Mouse (Mus musculus) midbrain, embryonic 13.5 days (tissue): ENCODE data around the gene Rps12. TPM values are rescaled to one million over a fixed set of nuclear protein-coding genes. Genes with fewer than 3 reads are reported as not detected.

Experiments
- ATAC-seq: fragments of 200-750 bp; cut with Nextera tagmentation; 2 replicates; pipeline ENCODE4 v1.8.0; 2017; ENCODE audit warnings: mild to moderate bottlenecking, moderate TSS enrichment, moderate library complexity
- H3K27ac ChIP-seq: fragments of 300-500 bp; sonication (generic); 2 replicates; pipeline ENCODE4 v1.5.1; 2015; ENCODE audit warnings: inconsistent platforms, mild to moderate bottlenecking, moderate library complexity
- H3K27me3 ChIP-seq: fragments of 300-500 bp; sonication (generic); 2 replicates; pipeline ENCODE4 v1.6.1; 2015; ENCODE audit warnings: mild to moderate bottlenecking, inconsistent platforms
- H3K36me3 ChIP-seq: fragments of 300-500 bp; sonication (generic); 2 replicates; pipeline ENCODE4 v1.6.1; 2015; ENCODE audit warnings: mild to moderate bottlenecking, inconsistent platforms
- H3K4me1 ChIP-seq: fragments of 300-500 bp; sonication (generic); replicated peaks from 2 replicates; pipeline ENCODE4 v1.6.1; 2015; ENCODE audit warnings: inconsistent platforms
- H3K4me2 ChIP-seq: fragments of 300-500 bp; sonication (generic); replicated peaks from 2 replicates; pipeline ENCODE4 v1.6.1; 2015; ENCODE audit warnings: moderate library complexity, mild to moderate bottlenecking, inconsistent platforms
- H3K4me3 ChIP-seq: fragments of 300-500 bp; sonication (generic); replicated peaks from 2 replicates; pipeline ENCODE4 v1.5.1; 2015; ENCODE audit warnings: mild to moderate bottlenecking, inconsistent platforms
- H3K9ac ChIP-seq: fragments of 300-500 bp; sonication (generic); replicated peaks from 2 replicates; pipeline ENCODE4 v1.6.1; 2015; ENCODE audit warnings: mild to moderate bottlenecking, inconsistent platforms
- H3K9me3 ChIP-seq: fragments of 300-500 bp; sonication (generic); 2 replicates; pipeline ENCODE4 v1.6.1; 2016; ENCODE audit warnings: mild to moderate bottlenecking, inconsistent platforms
- WGBS: fragments of 180-500 bp; shearing (Covaris S2); methylation state at CpG from one replicate; pipeline ENCODE4 v1.1.7; 2015; 5-methylcytosine and 5-hydroxymethylcytosine counted together
- polyA plus RNA-seq: library from polyadenylated mRNA; unstranded; fragments of >200 nt; fragmentation: Nextera tagmentation; extraction: Ambion mirVana; gene quantifications from 2 replicates; pipeline ENCODE4 v1.2.1, GENCODE M21; 2015

Rps12 gene
- 113 and 114 TPM in 2 replicates for polyA plus RNA-seq

GRCm38 (mm10) chr10:23787062-23787821 lies at the start of gene Rps12:
Rps12 (minus strand) TSS chr10:23787275.
- H3K4me3 ChIP-seq, result peak within 1 kb of the TSS; percentile 91
- peak within 1 kb of the TSS; percentile 67 for H3K27ac ChIP-seq
- peaks cover 28% of the 10 kb centered on the region for H3K36me3 ChIP-seq
- no peaks in the 10 kb centered on the region for H3K9me3 ChIP-seq
- WGBS, result under 1% methylated on average over 51 of the region's 51 CpGs
- no peaks in the 10 kb centered on the region for H3K27me3 ChIP-seq
- peak; percentile 99 for ATAC-seq
- peaks cover 32% of the 10 kb centered on the region for H3K4me1 ChIP-seq
- H3K4me2 ChIP-seq, result peak within 1 kb of the TSS; percentile 97
- H3K9ac ChIP-seq, result peak within 1 kb of the TSS; percentile 97

GRCm38 (mm10) chr10:23836003-23836964 lies 49.2 kb upstream of the Rps12 start:
- no peaks in the 10 kb centered on the region for H3K9me3 ChIP-seq
- no peak overlapping the region for H3K27ac ChIP-seq
- H3K36me3 ChIP-seq, result no peaks in the 10 kb centered on the region
- no peak overlapping the region for H3K4me2 ChIP-seq
- no peak for ATAC-seq
- H3K4me1 ChIP-seq, result no peaks in the 10 kb centered on the region
- H3K27me3 ChIP-seq, result no peaks in the 10 kb centered on the region
- no peak overlapping the region for H3K4me3 ChIP-seq
- 86% methylated on average over 9 of the region's 9 CpGs for WGBS
- no peak overlapping the region for H3K9ac ChIP-seq

- no peak overlapping the region for H3K4me2 ChIP-seq
- ATAC-seq, result no peak
Observed at GRCm38 (mm10) chr10:23826516-23826915, 39.4 kb upstream of the Rps12 start.

GRCm38 (mm10) chr10:23816241-23816640 lies 29.2 kb upstream of the Rps12 start:
- H3K9me3 ChIP-seq, result no peaks in the 10 kb centered on the region
- no peak overlapping the region for H3K9ac ChIP-seq
- 91% methylated on average over 7 of the region's 7 CpGs for WGBS
- H3K4me3 ChIP-seq, result no peak overlapping the region
- no peak overlapping the region for H3K4me2 ChIP-seq
- ATAC-seq, result no peak
- H3K36me3 ChIP-seq, result peaks cover 41% of the 10 kb centered on the region
- H3K27ac ChIP-seq, result no peak overlapping the region
- H3K27me3 ChIP-seq, result no peaks in the 10 kb centered on the region
- peaks cover 7% of the 10 kb centered on the region; the same call in 1 of the 2 replicates for H3K4me1 ChIP-seq

More at GRCm38 (mm10) chr10:23826516-23826915, 39.4 kb upstream of the Rps12 start:
- Histone ChIP-seq H3K4me3 (no peak overlapping the region), H3K36me3 (peaks cover 64% of the 10 kb centered on the region), H3K27ac (no peak overlapping the region), H3K9ac (no peak overlapping the region), H3K4me1 (no peaks in the 10 kb centered on the region), H3K27me3 (no peaks in the 10 kb centered on the region), H3K9me3 (no peaks in the 10 kb centered on the region)
- 88% methylated on average over 7 of the region's 7 CpGs for WGBS

GRCm38 (mm10) chr10:23815168-23815567 lies 28.1 kb upstream of the Rps12 start:
- Histone ChIP-seq H3K4me1 (peaks cover 7% of the 10 kb centered on the region; the same call in 1 of the 2 replicates), H3K27ac (no peak overlapping the region), H3K4me2 (no peak overlapping the region), H3K36me3 (peaks cover 32% of the 10 kb centered on the region), H3K9me3 (no peaks in the 10 kb centered on the region), H3K27me3 (no peaks in the 10 kb centered on the region), H3K9ac (no peak overlapping the region), H3K4me3 (no peak overlapping the region)
- ATAC-seq, result peak; percentile 49; the same call in 1 of the 2 replicates
- WGBS, result 57% methylated on average over 1 of the region's 1 CpGs

GRCm38 (mm10) chr10:23812852-23813766 lies 26.0 kb upstream of the Rps12 start:
- Histone ChIP-seq H3K36me3 (peaks cover 15% of the 10 kb centered on the region), H3K4me1 (peaks cover 7% of the 10 kb centered on the region; the same call in 1 of the 2 replicates), H3K27ac (no peak overlapping the region), H3K4me3 (no peak overlapping the region), H3K4me2 (no peak overlapping the region), H3K9ac (no peak overlapping the region), H3K9me3 (no peaks in the 10 kb centered on the region), H3K27me3 (no peaks in the 10 kb centered on the region)
- 41% methylated on average over 11 of the region's 11 CpGs for WGBS
- peak; percentile 55 for ATAC-seq

- H3K27me3 ChIP-seq, result no peaks in the 10 kb centered on the region
- peaks cover 17% of the 10 kb centered on the region for H3K36me3 ChIP-seq
- H3K9ac ChIP-seq, result no peak overlapping the region
- peaks cover 7% of the 10 kb centered on the region; the same call in 1 of the 2 replicates for H3K4me1 ChIP-seq
- H3K4me3 ChIP-seq, result no peak overlapping the region
- H3K27ac ChIP-seq, result no peak overlapping the region
- no peak for ATAC-seq
- H3K9me3 ChIP-seq, result no peaks in the 10 kb centered on the region
- no peak overlapping the region for H3K4me2 ChIP-seq
Observed at GRCm38 (mm10) chr10:23812438-23812759, 25.3 kb upstream of the Rps12 start.

- Histone ChIP-seq H3K27me3 (no peaks in the 10 kb centered on the region), H3K27ac (no peak overlapping the region), H3K9me3 (no peaks in the 10 kb centered on the region), H3K4me1 (peaks cover 7% of the 10 kb centered on the region; the same call in 1 of the 2 replicates), H3K4me3 (no peak overlapping the region), H3K4me2 (no peak overlapping the region), H3K9ac (no peak overlapping the region), H3K36me3 (peaks cover 20% of the 10 kb centered on the region)
- 77% methylated on average over 8 of the region's 12 CpGs for WGBS
- ATAC-seq, result no peak; the same call in 1 of the 2 replicates
Observed at GRCm38 (mm10) chr10:23811635-23812437, 24.8 kb upstream of the Rps12 start.

- ATAC-seq, result no peak
- H3K27me3 ChIP-seq, result no peaks in the 10 kb centered on the region
- peaks cover 56% of the 10 kb centered on the region for H3K36me3 ChIP-seq
- H3K27ac ChIP-seq, result no peak overlapping the region
- no peak overlapping the region for H3K9ac ChIP-seq
- H3K4me1 ChIP-seq, result no peaks in the 10 kb centered on the region
- no peaks in the 10 kb centered on the region for H3K9me3 ChIP-seq
- H3K4me2 ChIP-seq, result no peak overlapping the region
- WGBS, result 31% methylated on average over 4 of the region's 4 CpGs
- no peak overlapping the region for H3K4me3 ChIP-seq
Observed at GRCm38 (mm10) chr10:23806201-23806600, 19.1 kb upstream of the Rps12 start.

- no peaks in the 10 kb centered on the region for H3K27me3 ChIP-seq
- no peak for ATAC-seq
- WGBS, result 68% methylated on average over 3 of the region's 3 CpGs
- no peaks in the 10 kb centered on the region for H3K9me3 ChIP-seq
- no peak overlapping the region for H3K4me3 ChIP-seq
- no peak overlapping the region for H3K4me2 ChIP-seq
- no peak overlapping the region for H3K27ac ChIP-seq
- H3K9ac ChIP-seq, result no peak overlapping the region
- peaks cover 67% of the 10 kb centered on the region for H3K36me3 ChIP-seq
- H3K4me1 ChIP-seq, result no peaks in the 10 kb centered on the region
Observed at GRCm38 (mm10) chr10:23804665-23805064, 17.6 kb upstream of the Rps12 start.

- H3K27ac ChIP-seq, result no peak overlapping the region
- H3K27me3 ChIP-seq, result no peaks in the 10 kb centered on the region
- ATAC-seq, result no peak
- H3K9ac ChIP-seq, result no peak overlapping the region
- no peak overlapping the region for H3K4me2 ChIP-seq
- no peak overlapping the region for H3K4me3 ChIP-seq
- peaks cover 6% of the 10 kb centered on the region; the same call in 1 of the 2 replicates for H3K4me1 ChIP-seq
- 80% methylated on average over 3 of the region's 3 CpGs for WGBS
- peaks cover 63% of the 10 kb centered on the region for H3K36me3 ChIP-seq
- no peaks in the 10 kb centered on the region for H3K9me3 ChIP-seq
Observed at GRCm38 (mm10) chr10:23802911-23803310, 15.8 kb upstream of the Rps12 start.
